Mouse (Mus musculus): ENCODE data around the gene Fntb. TPM values are rescaled to one million over a fixed set of nuclear protein-coding genes. Genes with fewer than 3 reads are reported as not detected.

The Fntb gene
- polyA plus RNA-seq, 1 experiment from 2014 or later = 22.8 TPM

DNA sequence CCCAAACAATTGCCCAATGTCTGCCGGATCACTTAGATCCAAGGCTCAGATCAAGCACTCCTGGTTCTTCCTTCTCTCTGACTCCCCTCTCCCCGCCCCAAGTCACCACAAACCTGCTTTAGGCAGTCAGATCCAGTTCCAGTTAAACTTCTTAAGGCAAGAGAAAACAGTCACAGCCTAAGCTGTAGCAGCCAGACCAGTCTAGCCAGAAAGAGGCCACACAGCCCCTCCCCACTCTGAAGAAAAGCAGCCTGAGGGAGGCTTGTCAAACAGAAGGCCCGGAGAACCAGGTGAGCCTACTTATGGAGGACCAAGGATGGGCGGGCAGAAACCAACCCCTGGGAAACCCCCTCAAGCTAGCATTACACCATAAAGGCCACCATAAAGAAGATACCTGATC is 52.7 kb downstream of the Fntb start:
- ATAC-seq (ENCODE audit: low read depth) = no peak
- 59% methylated on average over 4 of the region's 4 CpGs for WGBS (ENCODE audit: insufficient replicate concordance)

DNA sequence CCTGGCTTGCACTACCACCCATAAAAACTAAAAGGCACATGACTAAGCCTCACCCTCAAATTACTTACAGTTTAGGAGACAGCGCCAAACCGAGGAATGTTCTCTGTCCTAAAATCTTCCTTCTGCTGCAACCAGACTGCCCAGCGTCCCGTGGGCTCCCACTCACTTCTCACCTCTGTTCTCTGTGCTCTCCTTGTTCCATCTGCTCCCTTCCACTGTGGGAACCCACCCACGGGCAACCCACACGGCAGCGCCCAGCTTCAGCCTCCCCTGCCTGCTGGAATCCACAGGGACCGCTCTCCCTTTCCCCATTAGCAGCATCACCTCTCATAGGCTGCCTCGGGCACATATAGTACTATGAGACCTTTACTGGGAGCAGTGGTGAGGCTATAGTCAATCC is 53.5 kb downstream of the Fntb start:
- Histone ChIP-seq H3K9me3 (replicated peaks; ENCODE audit: control insufficient read depth, low read length) (no peaks in the 10 kb centered on the region), H3K27ac (ENCODE audit: low read length) (no peak overlapping the region), H3K4me1 (ENCODE audit: control insufficient read depth, low read depth, low read length) (no peaks in the 10 kb centered on the region), H3K4me2 (ENCODE audit: low read depth, low read length) (no peak overlapping the region), H3K36me3 (ENCODE audit: control insufficient read depth, insufficient read depth) (no peaks in the 10 kb centered on the region), H3K9ac (ENCODE audit: low read depth, low read length) (no peak overlapping the region), H3K4me3 (ENCODE audit: low read depth, low read length) (no peak overlapping the region), H3K27me3 (ENCODE audit: control insufficient read depth, insufficient read depth, low read depth, low read length) (peaks cover 46% of the 10 kb centered on the region)
- ATAC-seq (ENCODE audit: low read depth) = no peak
- WGBS (ENCODE audit: insufficient replicate concordance) = 69% methylated on average over 9 of the region's 9 CpGs

More for the DNA sequence above, 52.7 kb downstream of the Fntb start:
- H3K27ac ChIP-seq (ENCODE audit: low read length) = no peak overlapping the region
- no peak overlapping the region for H3K4me3 ChIP-seq (ENCODE audit: low read depth, low read length)
- H3K9ac ChIP-seq (ENCODE audit: low read depth, low read length) = no peak overlapping the region
- no peak overlapping the region for H3K4me2 ChIP-seq (ENCODE audit: low read depth, low read length)
- H3K27me3 ChIP-seq (ENCODE audit: control insufficient read depth, insufficient read depth, low read depth, low read length) = peaks cover 38% of the 10 kb centered on the region
- no peaks in the 10 kb centered on the region for H3K4me1 ChIP-seq (ENCODE audit: control insufficient read depth, low read depth, low read length)
- H3K9me3 ChIP-seq (replicated peaks; ENCODE audit: control insufficient read depth, low read length) = no peaks in the 10 kb centered on the region
- H3K36me3 ChIP-seq (ENCODE audit: control insufficient read depth, insufficient read depth) = no peaks in the 10 kb centered on the region

DNA sequence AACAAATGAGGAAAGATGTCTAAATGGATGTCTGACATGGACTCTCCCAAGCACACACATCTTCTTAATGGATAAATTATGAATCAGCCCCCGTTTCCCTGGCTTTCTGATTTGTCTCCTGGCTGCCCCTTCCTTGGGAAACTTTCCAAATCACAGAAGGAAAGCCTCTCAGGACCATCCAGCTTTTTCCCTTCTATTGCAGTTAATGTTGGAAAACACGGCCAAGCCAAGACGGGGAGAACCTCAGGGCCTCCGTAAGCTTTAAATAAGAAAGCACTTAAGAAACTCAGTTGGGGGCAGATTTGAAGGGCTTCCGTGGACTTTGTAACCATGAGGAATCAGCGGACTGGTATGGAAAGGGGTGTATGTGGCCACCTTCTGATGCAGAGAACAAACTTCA is 54.4 kb downstream of the Fntb start:
- Histone ChIP-seq H3K27me3 (ENCODE audit: control insufficient read depth, insufficient read depth, low read depth, low read length) (peaks cover 50% of the 10 kb centered on the region), H3K9ac (ENCODE audit: low read depth, low read length) (no peak overlapping the region), H3K27ac (ENCODE audit: low read length) (no peak overlapping the region), H3K4me3 (ENCODE audit: low read depth, low read length) (no peak overlapping the region), H3K4me1 (ENCODE audit: control insufficient read depth, low read depth, low read length) (no peaks in the 10 kb centered on the region), H3K36me3 (ENCODE audit: control insufficient read depth, insufficient read depth) (no peaks in the 10 kb centered on the region), H3K9me3 (replicated peaks; ENCODE audit: control insufficient read depth, low read length) (no peaks in the 10 kb centered on the region), H3K4me2 (ENCODE audit: low read depth, low read length) (no peak overlapping the region)
- no peak for ATAC-seq (ENCODE audit: low read depth)
- 65% methylated on average over 6 of the region's 6 CpGs for WGBS (ENCODE audit: insufficient replicate concordance)

GRCm38 (mm10) chr12:76820615-76821014 is 55.2 kb downstream of the Fntb start:
- H3K4me2 ChIP-seq (ENCODE audit: low read depth, low read length) = no peak overlapping the region

GRCm38 (mm10) chr12:76822002-76822650 is 56.7 kb downstream of the Fntb start:
- ATAC-seq (ENCODE audit: low read depth) = peak; percentile 41; the same call in 1 of the 2 replicates
- Histone ChIP-seq H3K27me3 (ENCODE audit: control insufficient read depth, insufficient read depth, low read depth, low read length) (peaks cover 56% of the 10 kb centered on the region), H3K4me2 (ENCODE audit: low read depth, low read length) (peak overlapping the region; percentile 73), H3K4me3 (ENCODE audit: low read depth, low read length) (peak overlapping the region; percentile 55), H3K36me3 (ENCODE audit: control insufficient read depth, insufficient read depth) (no peaks in the 10 kb centered on the region), H3K9me3 (replicated peaks; ENCODE audit: control insufficient read depth, low read length) (no peaks in the 10 kb centered on the region), H3K4me1 (ENCODE audit: control insufficient read depth, low read depth, low read length) (no peaks in the 10 kb centered on the region), H3K9ac (ENCODE audit: low read depth, low read length) (peak overlapping the region; percentile 19; the same call in 1 of the 2 replicates), H3K27ac (ENCODE audit: low read length) (no peak overlapping the region)
- WGBS (ENCODE audit: insufficient replicate concordance) = 1% methylated on average over 58 of the region's 66 CpGs

More at GRCm38 (mm10) chr12:76820615-76821014, 55.2 kb downstream of the Fntb start:
- Histone ChIP-seq H3K9me3 (replicated peaks; ENCODE audit: control insufficient read depth, low read length) (no peaks in the 10 kb centered on the region), H3K4me1 (ENCODE audit: control insufficient read depth, low read depth, low read length) (no peaks in the 10 kb centered on the region), H3K4me3 (ENCODE audit: low read depth, low read length) (no peak overlapping the region), H3K27me3 (ENCODE audit: control insufficient read depth, insufficient read depth, low read depth, low read length) (peaks cover 56% of the 10 kb centered on the region), H3K27ac (ENCODE audit: low read length) (no peak overlapping the region), H3K36me3 (ENCODE audit: control insufficient read depth, insufficient read depth) (no peaks in the 10 kb centered on the region), H3K9ac (ENCODE audit: low read depth, low read length) (no peak overlapping the region)
- no peak for ATAC-seq (ENCODE audit: low read depth)
- 47% methylated on average over 4 of the region's 4 CpGs for WGBS (ENCODE audit: insufficient replicate concordance)

DNA sequence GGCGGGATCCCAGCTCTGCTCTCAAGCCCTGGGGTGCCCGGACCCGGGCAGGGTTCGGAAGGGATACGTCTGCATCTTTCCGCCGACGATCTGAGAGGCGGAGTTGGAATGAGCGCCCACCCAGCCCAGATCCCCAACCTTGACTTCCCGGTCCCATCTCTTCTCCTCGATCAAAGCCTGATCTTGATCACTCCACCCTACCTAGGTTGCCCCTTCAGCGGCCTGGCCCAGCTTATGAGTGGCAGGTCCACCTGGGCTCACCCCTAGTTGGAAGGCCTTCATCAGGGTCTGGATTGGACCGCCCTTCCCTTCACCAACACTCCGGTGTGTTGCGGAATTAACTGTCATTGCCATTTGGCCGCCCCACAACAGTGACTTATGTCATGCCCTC is 57.3 kb downstream of the Fntb start, which contains the start of gene Rab15:
Gene Rab15 (minus strand): TSS at position 258 of the 391 bp plus-strand sequence.
- no peak for ATAC-seq (ENCODE audit: low read depth)
- peak within 1 kb of the TSS; percentile 55 for H3K4me3 ChIP-seq (ENCODE audit: low read depth, low read length)
- H3K4me2 ChIP-seq (ENCODE audit: low read depth, low read length) = peak within 1 kb of the TSS; percentile 73
- no peaks in the 10 kb centered on the region for H3K36me3 ChIP-seq (ENCODE audit: control insufficient read depth, insufficient read depth)
- H3K9ac ChIP-seq (ENCODE audit: low read depth, low read length) = peak within 1 kb of the TSS; percentile 19; the same call in 1 of the 2 replicates
- no peaks in the 10 kb centered on the region for H3K4me1 ChIP-seq (ENCODE audit: control insufficient read depth, low read depth, low read length)
- H3K27ac ChIP-seq (ENCODE audit: low read length) = no peak within 1 kb of the TSS
- 5% methylated on average over 17 of the region's 17 CpGs for WGBS (ENCODE audit: insufficient replicate concordance)
- no peaks in the 10 kb centered on the region for H3K9me3 ChIP-seq (replicated peaks; ENCODE audit: control insufficient read depth, low read length)
- H3K27me3 ChIP-seq (ENCODE audit: control insufficient read depth, insufficient read depth, low read depth, low read length) = peaks cover 56% of the 10 kb centered on the region

- Histone ChIP-seq H3K9me3 (replicated peaks; ENCODE audit: control insufficient read depth, low read length) (no peaks in the 10 kb centered on the region), H3K27me3 (ENCODE audit: control insufficient read depth, insufficient read depth, low read depth, low read length) (peaks cover 46% of the 10 kb centered on the region), H3K36me3 (ENCODE audit: control insufficient read depth, insufficient read depth) (no peaks in the 10 kb centered on the region), H3K4me2 (ENCODE audit: low read depth, low read length) (no peak overlapping the region), H3K9ac (ENCODE audit: low read depth, low read length) (no peak overlapping the region), H3K4me1 (ENCODE audit: control insufficient read depth, low read depth, low read length) (no peaks in the 10 kb centered on the region), H3K27ac (ENCODE audit: low read length) (no peak overlapping the region), H3K4me3 (ENCODE audit: low read depth, low read length) (no peak overlapping the region)
- ATAC-seq (ENCODE audit: low read depth) = no peak
- WGBS (ENCODE audit: insufficient replicate concordance) = 66% methylated on average over 4 of the region's 4 CpGs
Observed at GRCm38 (mm10) chr12:76825283-76825682, 59.9 kb downstream of the Fntb start.

- Histone ChIP-seq H3K4me3 (ENCODE audit: low read depth, low read length) (no peak overlapping the region), H3K9me3 (replicated peaks; ENCODE audit: control insufficient read depth, low read length) (no peaks in the 10 kb centered on the region), H3K36me3 (ENCODE audit: control insufficient read depth, insufficient read depth) (no peaks in the 10 kb centered on the region), H3K9ac (ENCODE audit: low read depth, low read length) (no peak overlapping the region), H3K4me1 (ENCODE audit: control insufficient read depth, low read depth, low read length) (peaks cover 6% of the 10 kb centered on the region; the same call in 1 of the 2 replicates), H3K27ac (ENCODE audit: low read length) (no peak overlapping the region), H3K4me2 (ENCODE audit: low read depth, low read length) (no peak overlapping the region), H3K27me3 (ENCODE audit: control insufficient read depth, insufficient read depth, low read depth, low read length) (no peaks in the 10 kb centered on the region; the same call in 1 of the 2 replicates)
- 2% methylated on average over 3 of the region's 3 CpGs for WGBS (ENCODE audit: insufficient replicate concordance)
- ATAC-seq (ENCODE audit: low read depth) = no peak
Observed at GRCm38 (mm10) chr12:76832704-76833103, 67.3 kb downstream of the Fntb start.

GRCm38 (mm10) chr12:76837101-76837843 is 71.9 kb downstream of the Fntb start:
- Histone ChIP-seq H3K4me2 (ENCODE audit: low read depth, low read length) (peak overlapping the region; percentile 84), H3K4me3 (ENCODE audit: low read depth, low read length) (peak overlapping the region; percentile 72), H3K9me3 (replicated peaks; ENCODE audit: control insufficient read depth, low read length) (no peaks in the 10 kb centered on the region), H3K27me3 (ENCODE audit: control insufficient read depth, insufficient read depth, low read depth, low read length) (no peaks in the 10 kb centered on the region; the same call in 1 of the 2 replicates), H3K9ac (ENCODE audit: low read depth, low read length) (peak overlapping the region; percentile 74), H3K4me1 (ENCODE audit: control insufficient read depth, low read depth, low read length) (peaks cover 15% of the 10 kb centered on the region), H3K27ac (ENCODE audit: low read length) (peak overlapping the region; percentile 56), H3K36me3 (ENCODE audit: control insufficient read depth, insufficient read depth) (no peaks in the 10 kb centered on the region)
- under 1% methylated on average over 43 of the region's 43 CpGs for WGBS (ENCODE audit: insufficient replicate concordance)
- peak; percentile 100 for ATAC-seq (ENCODE audit: low read depth)
